Mouse (Mus musculus): ENCODE results near the gene Zfp169.

The Zfp169 gene

GRCm38 (mm10) chr13:48508661-48509060 lies 4.6 kb downstream of the Zfp169 start:
- no peak for DNase-seq

GRCm38 (mm10) chr13:48502422-48502821 lies 10.8 kb downstream of the Zfp169 start:
- no peak for DNase-seq

- DNase-seq, result peak; percentile 79
These were observed 14.6 kb downstream of the Zfp169 start for GRCm38 (mm10) chr13:48498676-48499075.

GRCm38 (mm10) chr13:48497693-48498221 lies 15.5 kb downstream of the Zfp169 start:
- peak; percentile 61 for DNase-seq

- DNase-seq, result no peak
These were observed 20.1 kb downstream of the Zfp169 start for GRCm38 (mm10) chr13:48493183-48493582.

- no peak for DNase-seq
These were observed 22.7 kb downstream of the Zfp169 start for GRCm38 (mm10) chr13:48490396-48491182.

- DNase-seq, result no peak
These were observed 29.6 kb downstream of the Zfp169 start for GRCm38 (mm10) chr13:48483606-48484005.

- DNase-seq, result no peak
These were observed 44.5 kb downstream of the Zfp169 start for GRCm38 (mm10) chr13:48468656-48469180.

GRCm38 (mm10) chr13:48466186-48466585 lies 47.1 kb downstream of the Zfp169 start:
- DNase-seq, result no peak

- DNase-seq, result peak; percentile 73
These were observed 49.1 kb downstream of the Zfp169 start for GRCm38 (mm10) chr13:48464170-48464569.

GRCm38 (mm10) chr13:48459280-48459679 lies 54.0 kb downstream of the Zfp169 start:
- DNase-seq, result no peak

- DNase-seq, result no peak
These were observed 65.1 kb downstream of the Zfp169 start for GRCm38 (mm10) chr13:48448119-48448518.

- DNase-seq, result no peak
These were observed 69.3 kb downstream of the Zfp169 start for GRCm38 (mm10) chr13:48443996-48444395.

- DNase-seq, result no peak
These were observed 74.9 kb downstream of the Zfp169 start for GRCm38 (mm10) chr13:48438321-48438720.

Data from kidney, adult 9 months (tissue).